Mouse (Mus musculus) ovary, postnatal 36 days (tissue): ENCODE measurements at regions not wholly inside any gene's neighbourhood (a gene's known extent, or its start where the extent isn't known, plus 50 kb on each side); places are given as distances from the start of the nearest gene placed in this dataset.

ENCODE experiments used
- DNase-seq: peaks from one replicate; pipeline ENCODE4 v3.0.0; 2022; ENCODE audit warnings: low spot score, mixed read lengths

DNA sequence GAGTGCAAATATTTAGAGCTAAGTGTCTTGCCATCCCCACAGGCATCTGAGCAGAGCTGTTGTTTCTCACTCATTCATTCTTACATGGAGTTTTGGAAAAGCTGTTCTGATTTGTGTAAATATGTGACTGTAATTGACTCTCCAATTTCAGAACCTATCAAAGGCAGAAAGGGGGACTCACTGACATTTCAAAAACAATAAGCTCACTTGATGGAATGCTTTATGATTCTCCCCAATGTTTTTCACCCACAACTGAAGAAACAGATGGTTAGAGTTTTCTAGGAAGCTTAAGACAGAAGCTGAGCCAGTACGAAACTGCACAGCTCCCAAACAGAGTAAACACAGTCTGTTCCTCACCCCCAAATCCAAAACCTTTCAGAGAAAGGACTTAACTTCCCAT lies 460.1 kb upstream of the Etaa1 start:
- DNase-seq, result no peak

DNA sequence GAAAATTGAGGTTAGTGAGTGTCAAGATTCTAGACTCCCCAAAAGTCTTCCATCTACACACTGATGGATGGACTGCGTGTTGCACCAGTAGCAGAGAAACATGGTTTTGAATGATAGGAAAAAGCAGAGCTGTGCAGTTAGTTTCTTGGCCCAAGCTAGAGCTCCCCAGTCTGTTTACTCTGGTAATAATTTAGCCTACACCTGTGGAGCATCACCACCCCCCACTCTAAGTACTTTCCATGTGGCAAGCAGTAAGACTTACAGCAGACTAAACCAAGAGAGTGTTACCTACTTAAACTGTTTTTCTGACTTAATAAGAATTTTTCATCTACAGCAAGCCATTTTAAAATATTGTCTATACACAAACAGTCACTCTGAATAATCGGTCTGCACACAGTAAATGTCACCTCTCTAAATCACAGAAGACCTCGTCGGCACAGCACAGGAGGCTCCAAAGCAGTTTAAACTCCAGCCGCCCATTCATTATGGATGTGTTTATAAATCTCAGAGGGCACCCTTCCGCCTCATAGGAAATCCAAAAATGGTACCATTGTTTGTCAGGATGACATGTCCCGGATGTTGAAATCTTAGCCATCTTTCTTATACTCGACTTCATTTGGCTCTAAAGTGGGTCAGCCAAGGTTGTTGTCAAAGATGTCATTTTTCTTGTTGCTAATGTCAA lies 454.5 kb upstream of the Etaa1 start:
- DNase-seq, result no peak

GRCm38 (mm10) chr11:18399561-18399960 lies 445.9 kb upstream of the Etaa1 start:
- DNase-seq, result no peak

- DNase-seq, result no peak
Measured at GRCm38 (mm10) chr11:18396397-18396796, 442.7 kb upstream of the Etaa1 start.

DNA sequence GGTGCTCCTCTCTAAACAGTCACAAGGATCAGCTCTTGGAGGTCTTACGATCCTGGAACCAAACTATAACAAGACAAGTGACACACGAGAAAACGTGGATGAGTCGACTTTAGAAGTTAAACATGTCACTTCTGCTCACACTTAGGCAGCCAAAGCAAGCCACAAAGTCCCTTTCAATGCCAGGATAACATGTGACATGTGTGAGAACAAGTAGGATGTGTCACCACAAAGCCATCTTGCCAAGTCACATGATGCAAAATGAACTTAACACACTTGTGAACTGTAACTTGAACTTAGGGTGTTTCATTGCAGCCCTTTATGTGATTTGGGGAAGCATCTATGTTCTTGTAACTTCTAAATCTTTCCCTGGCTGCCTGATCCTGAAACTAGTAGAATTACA lies 442.0 kb upstream of the Etaa1 start:
- DNase-seq, result no peak

DNA sequence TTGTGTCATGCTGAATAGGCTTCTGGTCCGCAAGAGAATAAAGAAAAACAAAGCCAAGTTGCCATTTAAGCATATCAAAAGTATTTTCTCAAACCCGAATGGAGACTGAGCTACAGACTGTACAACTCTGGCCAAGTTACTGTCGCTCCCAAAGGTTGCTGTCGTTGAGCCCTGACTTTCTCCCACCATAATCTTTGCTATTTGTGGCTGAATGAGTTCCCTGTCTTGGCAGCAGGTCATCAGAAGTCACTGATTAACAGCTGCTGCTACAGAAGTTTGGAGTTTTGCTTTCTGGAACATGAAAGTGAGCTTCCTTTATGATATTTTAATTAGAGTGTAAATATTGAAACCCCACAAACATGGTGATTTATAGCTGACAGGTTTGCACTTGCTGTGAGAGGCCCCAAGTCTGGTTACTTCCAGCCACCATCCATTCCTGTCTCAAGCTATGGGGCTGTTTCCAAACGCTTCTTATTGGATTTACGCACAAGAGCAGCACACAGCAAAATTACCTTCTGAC lies 419.2 kb upstream of the Etaa1 start:
- DNase-seq, result no peak

- no peak for DNase-seq
Measured at GRCm38 (mm10) chr11:18371304-18371703, 417.6 kb upstream of the Etaa1 start.

DNA sequence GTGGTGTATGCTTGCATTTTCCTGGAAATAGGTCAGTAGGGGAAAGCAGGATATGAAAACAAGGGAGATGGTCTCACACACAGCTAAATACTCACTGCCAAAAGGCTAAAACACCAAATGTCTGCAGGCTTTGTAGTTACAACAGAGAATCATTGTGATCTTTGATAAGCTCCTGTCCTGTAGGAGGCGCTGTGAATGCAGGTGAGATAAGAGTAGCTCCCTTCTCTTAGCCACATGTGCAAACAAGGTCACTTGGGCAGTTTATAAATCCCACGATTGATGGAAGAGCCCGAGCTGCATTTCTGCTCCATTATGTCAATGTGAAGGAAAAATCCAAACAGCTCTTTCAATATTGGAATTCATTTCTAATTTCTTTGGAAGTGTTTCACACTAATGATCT lies 417.2 kb upstream of the Etaa1 start:
- DNase-seq, result no peak

GRCm38 (mm10) chr11:18354866-18355265 lies 401.2 kb upstream of the Etaa1 start:
- no peak for DNase-seq

DNA sequence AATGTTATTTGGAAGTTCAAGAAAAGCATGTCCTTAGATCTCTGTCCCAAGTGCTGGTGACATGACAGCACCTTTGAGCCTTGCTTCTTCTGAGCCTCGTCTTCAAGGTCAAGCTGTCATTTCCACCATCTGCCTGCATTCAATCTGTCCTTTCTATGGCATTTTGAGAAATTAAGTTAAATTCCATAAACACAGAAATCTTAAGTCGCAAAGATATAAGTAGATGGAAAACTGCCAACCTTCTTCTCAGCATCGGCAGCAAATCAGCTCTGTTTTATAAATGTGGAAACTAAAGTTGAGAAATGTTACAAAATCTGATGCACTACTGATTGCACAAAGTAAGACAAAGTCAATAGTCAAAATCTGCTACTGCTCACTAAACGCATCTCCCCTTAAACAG lies 400.5 kb upstream of the Etaa1 start:
- no peak for DNase-seq

DNA sequence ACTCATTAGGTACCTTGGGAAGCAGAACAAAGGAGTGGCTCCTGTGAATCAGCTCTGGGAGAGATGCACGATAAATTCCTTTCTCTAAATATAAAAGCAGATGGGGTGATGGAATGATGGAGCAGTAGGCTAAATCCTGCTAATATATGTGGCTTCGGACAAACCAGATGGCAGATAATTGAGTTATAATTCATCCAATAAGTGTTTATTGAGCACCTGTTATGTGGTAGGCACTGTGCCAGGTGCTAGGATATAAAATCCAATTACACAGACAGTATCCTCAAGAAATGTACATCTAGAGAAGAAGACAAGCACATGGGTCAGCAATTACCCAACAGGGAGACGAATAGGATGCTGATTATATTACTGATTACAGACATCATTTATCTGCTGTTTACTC lies 394.2 kb upstream of the Etaa1 start:
- no peak for DNase-seq

DNA sequence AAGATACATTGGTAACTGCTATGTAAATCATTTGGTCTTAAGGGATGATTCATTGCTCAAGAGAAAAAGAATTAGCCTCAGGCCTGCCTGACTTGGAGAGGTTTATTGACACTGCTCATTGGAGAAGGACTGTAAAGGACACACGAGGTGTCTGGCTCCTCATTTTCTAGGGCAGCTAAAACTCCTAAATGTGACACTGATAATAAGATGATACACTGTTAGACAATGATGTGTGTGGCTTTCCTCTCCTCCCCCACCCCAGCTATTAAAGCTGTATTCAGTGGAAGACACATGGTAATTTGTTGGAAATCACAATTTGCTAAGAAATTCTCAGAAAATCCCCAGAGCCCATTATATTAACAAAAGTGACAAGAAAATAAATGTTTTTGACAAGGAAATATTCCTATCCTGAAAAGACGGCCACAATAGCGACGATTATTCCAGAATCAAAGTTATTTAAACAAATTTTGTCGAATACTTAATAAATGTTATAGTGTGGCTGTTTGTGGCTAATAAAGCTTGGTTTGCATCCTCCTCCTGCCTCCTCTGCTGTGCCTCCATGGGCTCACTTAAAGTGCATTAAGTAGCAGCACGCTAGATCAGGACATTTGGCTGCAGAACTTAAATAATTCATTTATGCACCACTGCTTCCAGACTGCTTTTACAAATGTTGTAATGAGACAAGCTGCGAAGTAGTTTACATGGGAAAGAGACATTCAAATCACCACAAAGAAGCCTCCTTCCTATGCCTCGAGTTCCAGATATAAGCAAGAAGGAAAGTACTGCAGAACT lies 360.0 kb upstream of the Etaa1 start:
- DNase-seq, result no peak

GRCm38 (mm10) chr11:18296194-18297125 lies 342.8 kb upstream of the Etaa1 start:
- no peak for DNase-seq

- no peak for DNase-seq
Measured at GRCm38 (mm10) chr11:18278585-18279136, 325.0 kb upstream of the Etaa1 start.

GRCm38 (mm10) chr11:18272392-18272791 lies 318.7 kb upstream of the Etaa1 start:
- no peak for DNase-seq

DNA sequence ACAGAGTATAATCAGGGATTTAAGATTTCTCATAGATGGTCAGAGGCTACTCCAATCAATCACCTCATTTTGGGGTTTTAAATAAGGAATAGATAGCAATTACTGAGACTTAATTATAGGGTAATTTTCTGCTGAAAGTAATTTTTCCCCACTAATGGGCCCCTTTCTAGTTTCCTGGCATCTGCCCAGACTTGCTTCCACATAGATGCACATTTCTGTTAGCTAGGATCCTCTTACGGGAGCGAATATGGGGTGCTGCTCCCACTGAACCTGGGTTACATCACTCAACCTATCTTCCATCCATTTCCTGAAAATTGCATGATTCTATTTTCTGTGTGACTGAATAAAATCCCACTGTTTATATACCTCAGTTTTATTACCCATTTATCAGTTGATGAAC lies 312.5 kb upstream of the Etaa1 start:
- DNase-seq, result no peak

DNA sequence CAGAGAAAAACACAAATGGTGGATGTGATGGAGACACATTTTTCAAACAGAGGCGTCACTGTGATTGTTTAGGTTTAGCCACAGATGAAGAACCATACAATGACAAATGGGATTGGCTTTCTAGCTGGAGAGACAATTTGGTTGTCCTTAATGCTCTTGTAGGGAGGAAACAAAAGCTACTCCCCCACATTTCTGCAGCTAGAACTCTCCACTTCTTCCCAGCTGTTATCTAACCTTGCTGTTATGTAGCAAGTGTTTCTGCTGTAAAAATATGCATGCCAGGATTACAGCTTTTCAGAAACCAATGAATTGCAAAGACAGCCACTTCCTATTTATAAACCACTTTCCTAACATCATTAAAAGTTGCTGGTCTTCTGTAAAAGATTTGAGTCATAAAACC lies 309.2 kb upstream of the Etaa1 start:
- DNase-seq, result no peak

DNA sequence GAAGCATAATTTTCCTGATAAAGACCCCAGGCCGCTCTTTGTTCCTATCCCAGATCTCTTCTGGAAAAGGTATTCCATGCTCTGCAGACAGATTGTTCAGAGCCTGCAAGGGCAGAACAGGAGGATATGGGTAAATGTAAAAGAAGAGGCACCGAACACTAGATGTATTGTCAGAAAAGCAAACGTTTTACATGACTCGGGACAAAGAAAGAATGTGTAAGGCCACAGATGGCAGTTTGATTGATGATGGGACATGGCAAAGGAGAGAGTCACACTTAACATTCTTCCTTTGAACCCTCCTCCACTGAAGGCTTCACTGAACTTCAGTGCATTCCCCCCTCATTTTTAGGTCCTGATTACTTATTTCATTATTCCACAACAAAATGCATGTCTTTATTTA lies 295.6 kb upstream of the Etaa1 start:
- no peak for DNase-seq

DNA sequence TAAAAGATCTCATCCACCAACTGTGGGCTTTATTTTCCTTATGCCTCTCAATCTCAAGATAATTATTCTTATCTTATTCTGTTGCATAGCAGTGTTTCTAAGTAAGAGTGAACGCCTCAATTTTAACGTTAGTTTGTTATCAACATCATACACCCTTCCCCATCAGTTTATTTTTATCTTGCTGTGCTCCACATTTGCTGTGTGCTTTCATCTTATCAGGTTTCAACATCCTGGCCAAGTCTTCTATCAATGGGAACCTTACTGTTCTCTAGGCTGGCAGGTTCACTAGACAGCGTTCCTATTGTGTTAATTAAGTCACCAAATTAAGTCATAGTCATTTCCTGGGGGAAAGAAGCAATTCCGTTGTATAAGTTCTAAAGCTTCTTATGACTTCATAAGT lies 263.1 kb upstream of the Etaa1 start:
- DNase-seq, result no peak

DNA sequence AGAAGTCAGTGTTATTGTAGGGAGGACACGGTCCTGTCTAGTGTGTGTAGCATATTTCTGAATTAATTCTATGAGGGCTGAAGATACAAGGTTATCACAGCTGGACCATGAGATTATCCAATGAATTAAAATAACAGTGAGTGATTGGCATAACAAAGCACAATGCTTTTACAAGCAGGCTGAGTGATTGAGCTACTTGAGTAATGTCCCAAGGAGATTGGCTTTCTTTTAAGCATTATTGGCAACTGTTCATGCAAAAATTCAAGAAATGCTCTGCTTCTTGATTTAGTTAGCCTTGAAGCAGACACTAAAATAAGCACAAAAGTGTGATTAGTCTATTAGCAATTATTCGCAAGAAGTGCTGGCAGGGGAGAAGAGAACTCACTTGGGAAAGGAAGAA lies 219.4 kb upstream of the Etaa1 start:
- no peak for DNase-seq

GRCm38 (mm10) chr11:18171207-18171776 lies 217.6 kb upstream of the Etaa1 start:
- DNase-seq, result no peak
